Mouse (Mus musculus) forebrain, embryonic 16.5 days (tissue): Measurements from ENCODE around the gene Smyd3. TPM values are rescaled to one million over a fixed set of nuclear protein-coding genes. Genes with fewer than 3 reads are reported as not detected.

Experiments used
- ATAC-seq: fragments of 200-750 bp; cut with Nextera tagmentation; 2 replicates; pipeline ENCODE4 v1.8.0; 2017; ENCODE audit warnings: mild to moderate bottlenecking, moderate library complexity
- H3K27ac ChIP-seq: fragments of 300-500 bp; sonication (generic); 2 replicates; pipeline ENCODE4 v1.5.1; 2014; ENCODE audit warnings: low read length, control low read depth
- H3K27me3 ChIP-seq: fragments of 300-500 bp; sonication (generic); replicated peaks from 2 replicates; pipeline ENCODE4 v1.6.1; 2014; ENCODE audit warnings: low read length; ENCODE audit not compliant: control insufficient read depth, insufficient read depth
- H3K36me3 ChIP-seq: fragments of 300-500 bp; sonication (generic); 2 replicates; pipeline ENCODE4 v1.6.1; 2014; ENCODE audit not compliant: control insufficient read depth, insufficient read depth
- H3K4me1 ChIP-seq: fragments of 300-500 bp; sonication (generic); replicated peaks from 2 replicates; pipeline ENCODE4 v1.6.1; 2014; ENCODE audit warnings: low read length; ENCODE audit not compliant: control insufficient read depth, insufficient read depth
- H3K4me2 ChIP-seq: fragments of 300-500 bp; sonication (generic); 2 replicates; pipeline ENCODE4 v1.6.1; 2014; ENCODE audit warnings: mild to moderate bottlenecking, low read length, control low read depth
- H3K4me3 ChIP-seq: fragments of 300-500 bp; sonication (generic); replicated peaks from 2 replicates; pipeline ENCODE4 v1.5.1; 2014; ENCODE audit warnings: mild to moderate bottlenecking, low read length, control low read depth
- H3K9ac ChIP-seq: fragments of 300-500 bp; sonication (generic); replicated peaks from 2 replicates; pipeline ENCODE4 v1.6.1; 2014; ENCODE audit warnings: low read depth, low read length, control low read depth
- H3K9me3 ChIP-seq: fragments of 300-500 bp; sonication (generic); 2 replicates; pipeline ENCODE4 v1.6.1; 2016; ENCODE audit warnings: low read length; ENCODE audit not compliant: control insufficient read depth
- WGBS: fragments of 180-500 bp; shearing (Covaris S2); extraction: QIAGEN DNeasy Blood & Tissue Kit; methylation state at CpG from one replicate; pipeline ENCODE4 v1.1.7; 2014; 5-methylcytosine and 5-hydroxymethylcytosine counted together
- polyA plus RNA-seq: library from polyadenylated mRNA; unstranded; fragments of >200 nt; fragmentation: Nextera tagmentation; extraction: Ambion mirVana; gene quantifications from 2 replicates; pipeline ENCODE4 v1.2.1, GENCODE M21; 2015

Gene Smyd3
- polyA plus RNA-seq, 1 experiment from 2014 or later = 29.4 TPM

DNA sequence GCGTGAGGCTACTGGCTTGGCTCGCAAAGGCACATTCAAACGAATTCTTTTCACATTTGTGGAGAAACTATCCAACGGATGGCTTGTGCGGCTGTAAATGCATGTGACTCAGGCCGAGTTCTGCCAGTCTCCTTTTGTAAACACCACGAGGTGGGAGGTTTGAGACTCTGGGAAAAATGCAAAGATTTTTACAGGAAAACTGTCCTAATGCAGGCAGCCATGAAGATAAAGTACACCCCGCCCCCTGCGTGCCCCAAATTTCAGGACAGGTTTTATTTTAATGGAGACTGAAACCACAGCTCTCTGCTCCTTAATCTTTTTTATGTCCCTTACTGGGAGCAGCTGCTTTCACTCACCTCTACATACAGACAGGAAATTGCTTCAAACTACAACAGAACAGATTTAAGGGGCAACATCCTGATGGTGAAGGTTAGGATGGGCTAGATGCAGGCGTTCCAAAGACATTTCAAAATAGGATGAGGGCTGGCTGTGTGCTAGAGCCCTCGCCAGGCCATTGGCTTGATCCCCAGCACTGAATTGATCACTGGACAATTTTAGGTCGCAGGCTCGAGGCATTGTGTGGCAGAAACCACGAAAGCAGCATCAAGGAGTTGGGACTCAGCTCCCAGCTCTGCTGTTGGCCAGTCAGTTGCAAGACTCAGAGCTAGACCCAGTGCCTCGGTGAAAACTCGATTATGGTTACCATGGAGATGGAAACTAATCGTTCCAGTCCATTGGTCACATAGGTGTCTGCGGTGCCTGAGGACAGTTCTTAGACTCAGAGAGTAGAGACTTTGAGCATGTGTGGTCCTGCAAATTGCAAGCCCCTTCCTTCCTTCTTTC is 457.5 kb downstream of the Smyd3 start:
- no peak overlapping the region for H3K27ac ChIP-seq
- H3K9ac ChIP-seq = no peak overlapping the region
- WGBS = 38% methylated on average over 18 of the region's 18 CpGs
- H3K4me2 ChIP-seq = no peak overlapping the region
- peaks cover 24% of the 10 kb centered on the region for H3K4me1 ChIP-seq
- no peaks in the 10 kb centered on the region for H3K9me3 ChIP-seq
- H3K27me3 ChIP-seq = no peaks in the 10 kb centered on the region
- peak; percentile 32; the same call in 1 of the 2 replicates for ATAC-seq
- no peak overlapping the region for H3K4me3 ChIP-seq
- no peaks in the 10 kb centered on the region for H3K36me3 ChIP-seq

DNA sequence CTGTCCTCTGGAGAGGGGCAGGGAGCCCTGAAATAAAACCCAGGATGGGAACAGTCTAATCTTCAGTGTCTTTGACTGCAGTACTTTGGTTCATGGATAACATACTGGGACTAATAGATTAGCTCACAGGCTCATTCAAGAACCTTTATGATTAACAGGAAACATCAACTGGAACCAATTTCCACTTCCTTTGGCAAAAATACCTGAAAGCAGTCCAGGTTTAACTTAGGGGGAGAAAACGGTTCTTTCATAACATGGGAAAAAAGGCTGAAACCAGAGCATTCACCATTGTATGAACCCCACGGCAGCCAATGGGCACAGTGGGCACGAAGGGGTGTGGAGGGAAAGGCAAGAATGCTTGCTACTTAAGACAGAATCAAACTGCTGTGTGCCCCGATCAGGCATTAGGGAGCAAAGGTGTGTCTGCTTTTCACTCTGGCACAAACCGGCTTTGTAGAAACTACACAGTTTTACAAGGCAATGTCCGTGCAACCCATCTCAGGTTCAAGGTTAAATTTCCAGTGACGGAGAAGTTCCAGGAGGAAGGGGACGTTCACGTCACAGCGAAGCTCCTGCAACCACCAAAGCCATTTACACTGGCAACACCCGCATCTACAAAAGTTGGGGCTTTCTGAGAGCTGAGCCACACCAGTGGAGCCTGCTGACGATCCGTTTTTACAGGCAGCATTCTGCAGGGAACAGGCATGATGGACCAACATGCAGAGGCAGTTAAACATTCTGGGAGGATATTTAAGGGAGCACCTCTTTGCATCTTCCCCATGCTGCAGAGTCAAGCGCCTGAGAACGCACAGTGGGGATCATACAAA is 458.3 kb downstream of the Smyd3 start:
- ATAC-seq = no peak
- no peak overlapping the region for H3K4me3 ChIP-seq
- H3K9ac ChIP-seq = no peak overlapping the region
- no peak overlapping the region for H3K4me2 ChIP-seq
- H3K27me3 ChIP-seq = no peaks in the 10 kb centered on the region
- WGBS = 75% methylated on average over 15 of the region's 15 CpGs
- H3K4me1 ChIP-seq = peaks cover 24% of the 10 kb centered on the region
- no peak overlapping the region for H3K27ac ChIP-seq
- no peaks in the 10 kb centered on the region for H3K36me3 ChIP-seq
- no peaks in the 10 kb centered on the region for H3K9me3 ChIP-seq

DNA sequence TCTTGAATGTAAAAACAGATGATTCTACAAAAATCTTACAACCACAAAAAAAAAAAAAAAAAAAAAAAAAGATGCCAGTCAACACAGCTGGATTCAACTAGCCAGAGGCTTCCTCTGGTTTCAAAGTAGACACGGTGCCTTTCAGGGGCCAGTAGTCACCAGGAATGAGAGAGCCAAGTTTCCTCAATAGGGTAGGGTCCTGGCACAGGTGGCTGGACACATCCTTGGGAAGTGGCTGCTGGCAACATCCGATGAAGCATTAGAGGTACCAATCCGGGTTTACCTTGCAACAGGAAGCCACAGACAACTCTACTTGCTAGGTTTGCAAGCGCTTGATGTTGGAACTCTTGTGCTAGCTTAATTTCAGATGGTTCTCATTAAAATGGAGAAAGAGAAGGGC is 459.2 kb downstream of the Smyd3 start:
- no peak overlapping the region for H3K4me2 ChIP-seq
- H3K27me3 ChIP-seq = no peaks in the 10 kb centered on the region
- peaks cover 24% of the 10 kb centered on the region for H3K4me1 ChIP-seq
- H3K9ac ChIP-seq = no peak overlapping the region
- no peaks in the 10 kb centered on the region for H3K9me3 ChIP-seq
- no peak overlapping the region for H3K4me3 ChIP-seq
- H3K36me3 ChIP-seq = no peaks in the 10 kb centered on the region
- no peak overlapping the region for H3K27ac ChIP-seq
- 85% methylated on average over 4 of the region's 4 CpGs for WGBS
- no peak for ATAC-seq

DNA sequence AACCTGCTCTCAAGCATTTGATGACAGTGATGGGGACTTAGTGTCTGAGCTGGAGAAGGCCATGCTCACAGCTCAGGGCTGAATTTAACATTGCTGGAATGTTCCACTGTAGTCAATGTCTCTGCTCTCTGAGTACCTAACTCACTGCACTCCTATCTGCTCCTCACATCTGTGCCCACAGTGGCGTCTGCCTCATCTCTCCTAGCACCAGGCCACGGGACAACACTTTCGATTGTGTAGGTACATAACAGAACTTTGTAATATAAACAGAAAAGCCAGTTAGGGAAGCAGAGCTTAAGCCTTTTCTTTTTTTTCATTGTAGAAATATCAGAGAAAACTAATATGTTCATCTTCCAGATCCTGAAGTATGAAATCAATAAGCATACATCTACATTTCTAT is 462.1 kb downstream of the Smyd3 start:
- WGBS = 85% methylated on average over 3 of the region's 3 CpGs

GRCm38 (mm10) chr1:179054385-179055116 is 463.3 kb downstream of the Smyd3 start:
- H3K36me3 ChIP-seq = no peaks in the 10 kb centered on the region
- no peaks in the 10 kb centered on the region for H3K27me3 ChIP-seq
- no peak overlapping the region for H3K4me2 ChIP-seq
- H3K4me3 ChIP-seq = no peak overlapping the region
- no peaks in the 10 kb centered on the region for H3K9me3 ChIP-seq
- ATAC-seq = no peak
- H3K27ac ChIP-seq = no peak overlapping the region
- no peak overlapping the region for H3K9ac ChIP-seq
- H3K4me1 ChIP-seq = no peaks in the 10 kb centered on the region
- WGBS = 65% methylated on average over 7 of the region's 7 CpGs

More for the DNA sequence above, 462.1 kb downstream of the Smyd3 start:
- no peaks in the 10 kb centered on the region for H3K9me3 ChIP-seq
- no peaks in the 10 kb centered on the region for H3K27me3 ChIP-seq
- peaks cover 8% of the 10 kb centered on the region; the same call in 1 of the 2 replicates for H3K4me1 ChIP-seq
- H3K4me2 ChIP-seq = no peak overlapping the region
- ATAC-seq = no peak
- no peak overlapping the region for H3K9ac ChIP-seq
- no peak overlapping the region for H3K4me3 ChIP-seq
- no peaks in the 10 kb centered on the region for H3K36me3 ChIP-seq
- no peak overlapping the region for H3K27ac ChIP-seq

GRCm38 (mm10) chr1:179052545-179053180 is 465.2 kb downstream of the Smyd3 start:
- ATAC-seq = no peak
- 95% methylated on average over 6 of the region's 6 CpGs for WGBS
- no peaks in the 10 kb centered on the region for H3K36me3 ChIP-seq

DNA sequence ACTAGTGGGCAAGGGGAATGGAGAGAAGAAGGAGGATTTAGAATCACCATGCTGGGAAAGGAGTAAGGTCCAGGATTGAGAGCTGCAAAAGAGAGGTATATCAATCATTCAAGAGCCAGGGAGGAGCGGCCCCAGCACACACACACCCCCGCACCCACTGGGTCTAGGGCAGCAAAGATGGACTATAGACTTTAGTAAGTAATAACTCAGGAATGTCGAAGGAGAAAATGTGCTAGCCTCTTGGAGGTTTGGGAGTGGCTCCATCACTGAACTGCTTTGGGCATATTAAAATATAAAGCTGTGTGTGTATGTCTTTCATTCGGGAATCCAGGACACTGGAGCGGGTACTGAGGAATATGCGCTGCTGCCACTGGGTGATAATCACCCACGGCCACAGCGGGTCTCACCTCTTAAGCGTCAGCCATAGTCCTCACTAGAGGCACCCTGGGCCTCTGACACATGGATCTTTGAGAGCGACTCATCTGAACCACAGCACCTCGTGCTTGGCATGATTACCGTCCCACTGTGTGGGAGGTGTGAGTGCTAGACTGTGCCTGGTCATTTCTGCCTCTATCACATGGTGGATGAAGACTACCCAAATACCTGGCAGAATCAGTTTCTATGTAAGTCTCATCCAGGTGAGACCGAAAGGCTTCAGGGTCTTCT is 469.8 kb downstream of the Smyd3 start:
- H3K4me2 ChIP-seq = no peak overlapping the region
- ATAC-seq = no peak
- H3K27ac ChIP-seq = no peak overlapping the region
- no peak overlapping the region for H3K4me3 ChIP-seq
- peaks cover 2% of the 10 kb centered on the region; the same call in 1 of the 2 replicates for H3K27me3 ChIP-seq
- peaks cover 10% of the 10 kb centered on the region for H3K4me1 ChIP-seq
- H3K36me3 ChIP-seq = no peaks in the 10 kb centered on the region
- H3K9ac ChIP-seq = no peak overlapping the region
- no peaks in the 10 kb centered on the region for H3K9me3 ChIP-seq
- WGBS = 94% methylated on average over 13 of the region's 13 CpGs

More at GRCm38 (mm10) chr1:179052545-179053180, 465.2 kb downstream of the Smyd3 start:
- Histone ChIP-seq H3K9me3 (no peaks in the 10 kb centered on the region), H3K27me3 (no peaks in the 10 kb centered on the region), H3K27ac (no peak overlapping the region), H3K4me3 (no peak overlapping the region), H3K4me1 (no peaks in the 10 kb centered on the region), H3K9ac (no peak overlapping the region), H3K4me2 (no peak overlapping the region)

GRCm38 (mm10) chr1:179045856-179046714 is 471.8 kb downstream of the Smyd3 start:
- Histone ChIP-seq H3K9me3 (no peaks in the 10 kb centered on the region), H3K27ac (no peak overlapping the region), H3K36me3 (no peaks in the 10 kb centered on the region), H3K4me1 (peaks cover 18% of the 10 kb centered on the region), H3K27me3 (peaks cover 2% of the 10 kb centered on the region; the same call in 1 of the 2 replicates), H3K9ac (no peak overlapping the region), H3K4me2 (no peak overlapping the region), H3K4me3 (no peak overlapping the region)
- 50% methylated on average over 17 of the region's 17 CpGs for WGBS
- ATAC-seq = 0 out of 2 replicates have a peak, but pooled peaks have one; percentile 36
